Mouse (Mus musculus): ENCODE results near the gene Gm31371. TPM values are rescaled to one million over a fixed set of nuclear protein-coding genes. Genes with fewer than 3 reads are reported as not detected.
A peak's percentile ranks its signal among the peaks of the same experiment; 100 is the strongest.
"Not testable (repeated sequence)": the region's sequence is repeated elsewhere in the genome, so short reads cannot be mapped to it uniquely, and the experiment has no call there.

The Gm31371 gene
- under 1 TPM; 0.36 to 0.39 TPM for total RNA-seq (2021)
- long read RNA-seq = 0 reads

DNA sequence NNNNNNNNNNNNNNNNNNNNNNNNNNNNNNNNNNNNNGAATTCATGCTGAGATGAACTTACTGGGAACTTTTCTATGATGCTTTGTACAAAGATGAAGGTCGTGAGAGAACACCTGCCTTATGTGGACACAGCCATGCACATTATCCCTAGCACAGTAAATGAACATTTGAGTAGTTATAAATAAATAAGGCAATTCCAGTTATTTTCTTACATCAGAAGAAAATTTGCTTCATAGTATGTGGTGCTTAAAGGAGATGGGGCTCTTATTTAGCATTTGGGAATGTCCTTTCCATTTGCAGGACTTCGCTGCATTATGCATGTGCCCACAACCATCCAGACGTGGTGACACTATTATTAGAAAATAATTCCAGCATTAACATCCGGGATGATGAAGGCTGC is at the start of gene Gm31371:
Gm31371 (plus strand) TSS at position 301 of the 400 bp plus-strand sequence.
- DNase-seq (ENCODE audit: low spot score in 2 of 2) = not testable (repeated sequence)

- not testable (repeated sequence) for DNase-seq (ENCODE audit: low spot score in 2 of 2)
Observed at GRCm38 (mm10) chr8:19906425-19907055, 3.3 kb downstream of the Gm31371 start.

GRCm38 (mm10) chr8:19908841-19909321 is 5.7 kb downstream of the Gm31371 start:
- peak; percentile 3 to 9 for DNase-seq (ENCODE audit: low spot score in 2 of 2)

GRCm38 (mm10) chr8:19919086-19919485 is 15.9 kb downstream of the Gm31371 start:
- peak in 1 of 2 experiments; percentile 4 for DNase-seq (ENCODE audit: low spot score in 2 of 2)

DNA sequence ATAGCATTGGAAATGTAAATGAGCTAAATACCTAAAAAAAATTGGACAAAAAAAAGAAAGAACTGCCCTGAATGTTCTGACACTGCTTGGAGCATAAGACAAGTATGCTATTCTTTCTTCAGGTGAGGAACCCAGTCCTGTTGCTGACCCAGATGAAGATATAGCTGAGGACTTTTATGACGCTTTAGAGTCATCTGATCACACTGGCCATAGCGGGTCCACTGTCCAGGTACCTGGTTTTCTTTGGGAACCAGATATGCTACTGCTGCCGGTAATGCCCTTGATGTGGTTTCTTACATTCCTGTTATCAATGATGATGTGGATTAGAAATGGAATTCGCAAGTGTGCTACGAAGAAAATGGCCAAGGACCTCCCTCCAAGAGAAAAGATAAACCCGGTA is 31.1 kb downstream of the Gm31371 start:
- DNase-seq (ENCODE audit: low spot score in 2 of 2) = peak in 1 of 2 experiments; percentile 3

GRCm38 (mm10) chr8:19935541-19936030 is 32.4 kb downstream of the Gm31371 start:
- not testable (repeated sequence) for DNase-seq (ENCODE audit: low spot score in 2 of 2)

- no peak for DNase-seq (ENCODE audit: low spot score in 2 of 2)
Observed at GRCm38 (mm10) chr8:19960935-19961334, 57.7 kb downstream of the Gm31371 start.

DNA sequence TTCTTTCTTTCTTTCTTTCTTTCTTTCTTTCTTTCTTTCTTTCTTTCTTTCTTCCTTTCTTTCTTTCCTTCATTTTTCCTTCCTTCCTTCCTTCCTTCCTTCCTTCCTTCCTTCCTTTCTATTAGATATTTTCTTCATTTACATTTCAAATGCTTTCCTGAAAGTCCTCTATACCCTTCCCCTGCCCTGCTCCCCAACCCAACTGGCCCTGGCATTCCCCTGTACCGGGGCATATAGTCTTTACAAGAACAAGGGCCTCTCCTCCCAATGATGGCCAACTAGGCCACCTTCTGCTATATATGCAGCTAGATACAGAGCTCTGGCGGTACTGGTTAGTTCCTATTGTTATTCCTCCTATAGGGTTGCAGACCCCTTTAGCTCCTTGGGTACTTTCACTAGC is 60.6 kb downstream of the Gm31371 start:
- not testable (repeated sequence) for DNase-seq (ENCODE audit: low spot score in 2 of 2)

GRCm38 (mm10) chr8:19968151-19968550 is 65.0 kb downstream of the Gm31371 start:
- DNase-seq (ENCODE audit: low spot score in 2 of 2) = peak in 1 of 2 experiments; percentile 14

GRCm38 (mm10) chr8:19975237-19975636 is 72.0 kb downstream of the Gm31371 start:
- not testable (repeated sequence) for DNase-seq (ENCODE audit: low spot score in 2 of 2)

Other genes starting within 250 kb of the Gm31371 start
- gene 4930467E23Rik, start 173.8 kb upstream of the Gm31371 start, total RNA-seq (2021) = not detected

All from layer of hippocampus, postnatal 10 days (tissue).